Mouse (Mus musculus) frontal cortex, adult (tissue): Measurements from ENCODE around the gene Fer.

Experiments used
- ATAC-seq: cut with Nextera tagmentation; 2 replicates; pipeline ENCODE4 v1.9.2; 2017; ENCODE audit warnings: mild to moderate bottlenecking, moderate library complexity, mixed read lengths; ENCODE audit not compliant: low TSS enrichment

Fer gene

DNA sequence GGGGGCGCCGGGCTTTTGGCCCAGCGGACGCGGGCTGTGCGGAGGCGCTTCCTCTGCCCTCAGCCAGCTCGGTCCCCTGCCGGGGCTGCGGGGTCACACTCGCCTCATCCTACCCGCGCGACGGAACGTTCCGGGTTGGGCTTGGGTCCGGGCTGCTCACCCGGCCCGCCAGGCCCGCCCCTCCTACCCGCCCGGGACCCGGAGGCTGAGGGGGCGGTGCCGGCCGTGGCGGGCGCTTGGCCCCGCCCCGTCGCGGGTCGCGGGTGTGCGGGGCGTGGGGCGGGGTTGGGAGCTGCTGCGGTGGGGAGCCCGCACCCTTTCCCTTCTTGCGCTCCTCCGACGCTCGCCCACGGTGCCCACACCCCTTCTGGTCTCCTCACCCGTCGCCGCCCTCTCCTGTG is 1.3 kb downstream of the Fer start:
- peak; percentile 53 for ATAC-seq

DNA sequence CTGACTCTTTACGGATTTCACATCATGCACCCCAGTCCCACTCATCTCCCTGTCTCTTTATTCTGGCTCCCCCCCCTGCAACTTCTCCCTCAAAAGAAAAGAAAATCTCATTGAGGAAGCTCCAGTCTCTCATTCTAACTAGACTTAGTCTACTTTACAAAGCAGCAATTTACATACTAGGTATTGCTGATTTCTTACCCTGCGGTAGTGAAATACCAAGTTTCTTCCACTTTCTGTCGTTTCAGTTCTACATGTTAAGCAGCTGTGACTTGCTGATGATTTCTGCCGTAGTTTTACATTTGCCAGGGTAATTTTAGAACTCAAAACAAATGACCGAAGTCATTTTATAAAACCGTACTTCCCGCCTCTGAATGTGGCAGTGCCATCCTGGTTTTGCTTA is 8.9 kb downstream of the Fer start:
- no peak for ATAC-seq

DNA sequence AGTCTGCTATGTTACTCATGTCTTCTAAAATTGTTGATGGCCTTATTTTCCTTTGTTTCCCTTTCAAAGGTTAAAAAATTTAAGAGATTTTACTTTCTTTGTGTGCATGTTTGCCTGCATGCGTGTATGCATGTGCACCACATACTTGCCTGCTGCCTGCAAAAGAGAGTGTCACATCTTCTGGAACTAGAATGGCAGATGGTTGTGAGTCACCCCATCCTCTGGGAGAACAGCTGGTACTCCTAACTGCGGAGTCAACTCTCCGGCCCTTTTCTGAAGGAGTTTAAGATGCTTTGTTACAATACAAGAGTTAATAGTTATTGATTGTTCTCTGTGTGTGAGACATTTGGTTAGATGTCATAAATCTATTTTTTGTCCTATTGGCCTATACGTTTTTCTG is 16.0 kb downstream of the Fer start:
- ATAC-seq: peak; percentile 72; the same call in 1 of the 2 replicates

DNA sequence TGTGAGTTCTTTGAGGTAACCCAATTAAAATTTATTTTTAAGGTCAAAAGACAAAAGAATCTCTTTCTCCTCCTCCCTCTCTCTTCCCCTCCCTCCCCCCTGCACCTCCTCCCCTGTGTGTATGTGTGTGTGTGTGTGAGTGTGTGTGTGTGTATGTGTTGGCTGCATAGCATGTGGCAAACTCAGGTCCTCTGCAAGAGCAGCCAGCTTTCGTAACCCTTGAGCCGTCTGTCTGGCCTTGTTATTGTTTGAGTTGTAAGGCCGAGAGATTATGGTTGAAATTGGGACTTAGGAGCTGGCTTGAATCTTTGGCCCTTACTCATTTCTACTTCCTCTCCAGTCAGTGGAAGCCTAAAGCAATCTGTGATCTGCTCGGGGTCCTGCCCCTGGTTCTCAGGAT is 17.1 kb downstream of the Fer start:
- no peak for ATAC-seq

DNA sequence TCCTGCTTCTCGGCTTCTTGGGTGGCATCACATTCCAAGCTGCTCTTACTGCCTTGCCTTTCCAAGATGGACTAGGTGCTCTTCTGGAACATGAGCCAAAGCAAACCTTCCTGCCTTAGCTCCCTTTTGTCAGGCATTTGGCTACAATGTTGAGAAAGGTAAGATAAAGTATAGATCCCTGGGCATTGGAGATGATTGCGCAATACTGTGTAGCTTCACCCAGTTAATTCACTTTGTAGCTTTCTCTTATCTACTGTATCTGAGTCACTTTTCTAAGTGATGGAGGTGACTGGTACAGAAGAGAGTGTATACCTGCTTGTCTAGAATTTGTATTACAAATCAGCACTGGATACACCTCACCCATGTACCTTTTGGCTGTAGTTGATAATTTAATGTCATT is 24.1 kb downstream of the Fer start:
- ATAC-seq: no peak

DNA sequence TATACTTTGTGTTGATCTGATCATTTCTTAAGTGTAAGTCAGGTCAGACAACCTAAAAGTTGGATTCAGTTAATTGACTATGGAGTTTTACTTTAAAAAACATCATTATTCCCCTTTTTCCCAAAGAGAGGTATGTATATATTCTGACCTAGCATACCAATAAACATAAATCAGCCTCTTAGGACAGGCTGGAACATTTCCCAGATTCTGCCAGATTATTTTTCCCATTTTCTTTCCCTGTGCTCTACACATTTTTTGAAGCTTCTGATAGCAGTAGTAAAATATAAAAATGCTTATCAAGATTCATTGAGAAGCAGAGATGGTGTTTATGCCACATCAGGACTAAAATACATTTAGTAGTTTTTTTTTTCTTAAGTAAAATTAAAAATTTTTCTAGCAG is 27.7 kb downstream of the Fer start:
- ATAC-seq: no peak

DNA sequence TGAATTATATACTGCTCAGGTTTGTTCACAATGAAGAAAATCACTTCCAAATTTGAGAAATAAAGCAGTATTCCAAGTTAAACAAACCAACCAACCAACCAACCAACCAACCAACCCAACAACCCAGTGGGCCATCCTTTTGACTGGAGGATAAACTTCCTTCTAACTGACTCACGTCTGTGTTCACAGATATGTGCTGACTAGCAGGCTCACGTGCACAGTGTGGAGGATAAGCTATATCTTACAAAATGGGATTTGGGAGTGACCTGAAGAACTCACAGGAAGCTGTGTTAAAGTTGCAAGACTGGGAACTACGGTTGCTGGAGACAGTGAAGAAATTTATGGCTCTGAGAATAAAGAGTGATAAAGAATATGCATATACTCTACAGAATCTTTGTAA is 33.0 kb downstream of the Fer start:
- ATAC-seq: no peak

DNA sequence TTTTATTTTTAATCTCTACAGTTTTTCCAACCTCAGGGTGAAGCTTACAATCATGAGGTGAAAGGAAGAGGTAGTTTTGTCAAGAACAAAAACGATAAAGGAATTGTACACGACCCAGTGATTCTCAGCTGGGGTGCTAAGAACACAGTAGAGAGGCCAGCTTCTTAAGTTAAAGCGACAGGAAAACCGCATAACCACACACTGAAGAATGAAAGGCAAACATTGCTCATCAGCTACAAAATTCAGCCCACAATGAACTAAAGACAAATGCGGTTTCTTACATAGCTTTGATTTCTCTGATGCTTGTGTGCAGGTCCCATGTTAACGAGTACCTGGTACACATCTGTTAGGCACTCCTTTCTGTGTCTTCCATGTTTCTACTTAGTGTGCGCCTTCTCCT is 34.2 kb downstream of the Fer start:
- ATAC-seq: no peak

DNA sequence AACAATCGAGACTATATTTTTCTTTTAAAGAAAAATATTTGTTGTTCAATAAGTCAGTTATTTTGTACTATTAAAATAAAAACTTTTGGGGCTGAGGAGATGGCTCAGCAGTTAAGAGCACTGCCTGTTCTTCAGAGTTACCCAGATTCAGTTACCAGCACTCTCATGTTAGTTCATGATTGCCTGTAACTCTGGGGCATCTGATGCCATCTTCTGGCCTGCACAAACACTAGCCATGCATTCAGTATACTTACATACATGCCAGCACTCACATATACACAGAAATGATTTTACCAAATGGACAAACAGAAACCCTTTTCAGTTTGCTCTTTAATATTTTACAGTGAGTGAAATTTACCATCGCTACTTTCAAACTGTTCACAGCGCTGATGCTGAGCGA is 46.4 kb downstream of the Fer start:
- ATAC-seq: no peak

DNA sequence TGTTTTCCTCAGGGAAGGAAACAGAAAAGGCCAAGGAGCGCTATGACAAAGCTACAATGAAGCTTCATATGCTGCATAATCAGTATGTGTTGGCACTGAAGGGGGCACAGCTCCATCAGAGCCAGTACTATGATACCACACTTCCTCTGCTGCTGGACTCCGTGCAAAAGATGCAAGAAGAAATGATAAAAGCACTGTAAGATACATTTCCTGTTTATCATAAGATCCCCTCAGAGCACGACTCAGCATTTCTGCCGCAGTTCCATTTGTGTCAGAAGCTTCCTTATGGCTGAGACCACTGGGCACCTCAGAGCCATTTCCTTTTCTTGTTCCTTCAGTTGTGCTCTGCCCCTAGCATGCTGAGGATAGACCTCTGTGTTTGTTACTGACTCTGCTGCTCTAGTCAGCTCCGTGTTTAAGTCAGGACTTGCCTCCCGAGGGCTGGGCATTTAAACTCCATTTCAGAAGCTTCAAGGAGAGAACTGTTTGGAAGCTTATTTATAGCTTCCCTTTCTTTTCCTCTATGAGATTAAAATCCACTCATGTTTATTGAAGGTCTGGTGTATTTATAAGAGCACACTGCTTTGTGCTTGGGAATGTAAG is 58.8 kb downstream of the Fer start:
- ATAC-seq: peak; percentile 70

DNA sequence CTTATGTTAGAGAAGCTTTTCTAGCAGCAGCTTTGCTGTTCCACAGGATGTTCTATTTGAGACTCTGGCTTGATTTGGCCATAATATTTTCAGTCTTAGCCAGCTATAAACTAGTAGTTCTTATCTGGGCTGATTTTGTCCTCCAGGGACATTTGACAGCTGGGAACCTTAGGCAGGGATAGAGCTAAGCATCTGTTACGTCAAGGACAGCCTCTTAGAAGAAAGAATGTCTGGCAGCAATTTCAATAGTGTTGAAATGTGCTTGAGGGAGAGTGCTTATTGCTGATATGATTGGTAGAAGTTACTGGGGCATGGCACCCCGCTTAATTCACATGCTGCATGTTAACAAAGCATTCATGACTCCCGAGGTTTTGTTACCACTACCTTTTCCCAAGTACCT is 62.7 kb downstream of the Fer start:
- ATAC-seq: no peak

DNA sequence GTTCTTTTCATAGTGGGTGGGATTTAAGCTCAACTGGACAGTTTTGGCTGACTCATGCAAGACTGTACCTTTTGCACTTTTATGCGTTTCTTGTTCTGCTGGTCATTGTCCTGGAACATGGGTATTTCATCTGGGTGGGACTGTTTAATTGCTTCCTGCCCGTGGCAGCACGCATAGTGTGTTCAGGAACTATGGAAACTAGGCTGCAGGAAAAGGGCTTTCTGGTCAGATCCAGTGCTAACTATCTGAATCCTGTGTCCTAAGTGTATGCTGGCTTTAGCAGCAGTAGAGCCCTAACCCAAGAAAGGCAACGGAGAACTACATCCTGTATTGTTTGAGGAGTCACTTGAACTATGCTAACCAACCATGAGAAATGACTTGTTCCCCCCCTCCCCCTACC is 67.8 kb downstream of the Fer start:
- no peak for ATAC-seq

DNA sequence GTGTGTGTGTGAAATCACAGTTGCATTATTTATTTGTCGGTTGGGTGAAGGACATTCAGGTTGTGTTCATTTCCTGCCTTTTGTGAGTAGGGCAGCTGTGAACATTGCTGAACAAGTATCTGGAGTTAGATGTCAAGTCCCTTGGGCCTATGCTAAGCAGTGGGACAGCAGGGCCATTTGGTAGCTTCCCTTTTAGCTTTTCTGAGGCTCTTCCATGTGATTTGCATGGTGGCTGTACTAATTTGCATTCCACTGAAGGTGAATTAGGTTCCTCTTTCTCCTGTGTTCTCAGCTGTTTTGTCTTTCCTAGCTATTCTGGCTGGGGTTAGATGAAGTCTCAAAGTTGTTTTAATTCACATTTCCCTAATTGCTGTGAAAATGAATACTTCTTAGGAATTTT is 68.7 kb downstream of the Fer start:
- no peak for ATAC-seq

DNA sequence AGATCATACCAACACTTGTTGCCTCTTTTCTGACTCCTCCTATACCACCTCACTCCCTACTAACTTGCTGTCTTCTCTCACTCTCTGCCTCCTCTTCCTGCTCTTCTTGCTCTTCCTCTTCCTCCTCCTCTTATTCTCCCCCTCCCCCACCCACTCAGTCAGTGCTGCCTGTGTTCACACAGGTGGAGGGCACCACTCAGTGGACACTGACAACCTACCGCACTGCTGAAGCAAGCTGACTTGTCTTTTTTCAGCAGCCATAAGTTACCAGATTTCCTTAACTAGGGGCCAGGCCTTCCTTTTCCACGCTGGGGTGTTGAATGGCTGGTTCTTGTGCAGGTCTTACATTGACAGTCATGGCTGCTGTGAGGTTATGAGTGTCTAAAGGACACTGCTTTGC is 72.5 kb downstream of the Fer start:
- no peak for ATAC-seq

DNA sequence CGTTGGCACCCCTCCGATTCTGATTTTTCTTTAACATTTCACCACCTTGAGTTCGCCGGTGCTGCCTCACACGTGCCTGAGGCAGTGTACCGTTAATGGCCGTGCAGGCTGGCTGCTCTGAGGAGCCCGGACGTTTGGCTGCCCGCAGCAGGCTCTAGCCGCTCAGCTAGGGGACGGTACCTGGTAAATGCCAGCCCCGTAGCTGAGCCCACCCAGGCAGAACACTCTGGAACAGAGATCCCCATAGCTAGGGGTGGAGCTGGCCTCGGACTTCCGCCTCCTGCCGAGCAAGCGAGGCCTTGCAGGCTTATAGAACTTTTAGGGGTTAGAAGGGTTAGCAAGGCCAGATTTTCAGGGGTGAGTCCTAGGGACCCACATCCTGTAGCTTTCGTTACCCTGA is 75.0 kb downstream of the Fer start:
- ATAC-seq: no peak

DNA sequence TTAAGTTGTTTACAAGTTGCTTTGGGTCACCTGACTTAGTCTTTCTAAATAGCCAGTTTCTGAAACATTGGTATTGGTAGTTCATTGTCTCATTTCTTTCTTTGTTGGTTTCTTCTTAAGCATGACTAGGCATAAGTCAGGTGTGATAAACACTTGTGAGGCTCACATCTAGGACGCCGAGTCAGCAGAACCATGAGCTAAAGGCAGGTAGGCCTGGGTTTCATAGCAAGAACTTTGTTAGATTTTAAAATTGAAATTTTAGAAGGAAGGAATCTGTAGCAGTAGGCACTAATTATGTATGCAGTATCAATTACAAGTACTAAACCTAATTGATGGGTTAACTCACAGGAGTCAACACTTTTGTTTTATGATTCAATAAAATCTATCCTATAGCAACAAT is 83.9 kb downstream of the Fer start:
- no peak for ATAC-seq

DNA sequence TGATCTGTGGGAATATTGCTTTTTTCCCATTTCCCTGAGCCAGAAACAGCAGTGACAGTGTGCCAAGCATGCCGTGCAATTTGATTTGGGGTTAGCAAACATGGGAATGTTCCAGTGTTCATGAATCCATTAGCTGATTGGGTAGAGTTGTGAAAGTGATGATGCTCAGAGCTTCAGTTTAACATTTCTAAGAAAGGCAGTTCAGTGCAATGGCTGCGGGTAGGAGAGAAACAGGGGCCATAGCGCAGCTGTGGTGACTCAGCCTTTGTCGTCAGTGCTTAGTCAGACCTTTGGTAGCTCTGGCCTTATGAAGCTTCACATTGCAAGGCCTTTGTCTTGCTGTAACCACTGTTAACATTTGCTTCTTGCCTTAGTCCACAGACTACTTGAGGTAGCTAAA is 85.9 kb downstream of the Fer start:
- ATAC-seq: no peak; the same call in 1 of the 2 replicates

DNA sequence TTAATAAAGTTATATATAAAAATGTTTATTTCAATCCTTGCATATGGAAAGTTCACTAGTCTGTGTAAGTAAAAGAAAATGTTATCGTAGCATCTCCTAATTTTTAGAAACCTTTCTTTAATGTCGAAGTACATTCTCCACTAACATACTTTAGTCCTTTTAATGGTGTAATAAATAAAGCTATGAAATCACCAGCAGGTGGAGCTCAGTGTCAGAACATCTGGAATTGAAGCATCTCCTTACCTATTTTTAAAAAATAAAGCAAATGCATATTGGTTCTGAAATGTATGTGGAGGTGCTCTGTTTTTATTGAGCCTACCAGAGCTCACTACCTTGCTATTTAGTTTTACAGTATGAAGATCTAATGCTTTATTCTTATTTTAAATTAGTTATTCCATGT is 88.6 kb downstream of the Fer start:
- ATAC-seq: no peak

DNA sequence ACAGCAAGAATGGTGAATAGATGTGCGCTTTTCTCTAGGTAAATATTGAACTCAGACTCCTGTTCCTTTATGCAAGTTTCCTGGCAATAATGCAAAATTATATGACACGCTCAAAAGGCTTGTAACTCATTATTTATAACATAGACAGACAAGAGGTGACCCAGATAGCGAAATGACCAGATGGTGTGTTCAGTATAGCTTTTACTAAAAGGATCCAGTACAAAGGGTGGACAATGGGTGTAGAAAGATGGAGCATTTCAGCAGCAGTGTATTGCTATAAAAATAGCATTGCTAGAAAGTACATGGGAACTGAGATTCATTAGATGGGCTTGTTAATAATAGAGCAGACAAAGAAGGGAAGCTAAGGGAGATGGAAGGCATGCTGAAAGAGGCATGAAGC is 104.2 kb downstream of the Fer start:
- 0 out of 2 replicates have a peak, but pooled peaks have one; percentile 36 for ATAC-seq

DNA sequence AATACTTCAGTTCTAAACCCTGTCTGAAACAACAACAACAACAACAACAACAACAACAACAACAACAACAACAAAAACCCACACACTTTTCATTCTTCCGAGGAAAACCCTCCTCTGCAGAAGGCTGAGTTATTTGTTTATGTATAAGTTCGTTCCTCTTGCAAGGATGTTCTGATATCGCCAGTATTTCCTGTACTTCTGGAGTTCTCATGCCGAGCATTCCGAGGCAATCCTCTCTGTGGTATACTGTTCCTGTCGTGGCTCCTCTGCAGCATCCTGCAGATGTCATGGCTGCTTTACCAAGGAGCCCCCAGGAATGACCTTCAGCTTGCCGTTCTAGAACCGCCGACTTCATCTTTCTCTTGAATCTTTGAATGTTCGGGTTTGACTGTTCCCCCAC is 106.6 kb downstream of the Fer start:
- ATAC-seq: no peak

DNA sequence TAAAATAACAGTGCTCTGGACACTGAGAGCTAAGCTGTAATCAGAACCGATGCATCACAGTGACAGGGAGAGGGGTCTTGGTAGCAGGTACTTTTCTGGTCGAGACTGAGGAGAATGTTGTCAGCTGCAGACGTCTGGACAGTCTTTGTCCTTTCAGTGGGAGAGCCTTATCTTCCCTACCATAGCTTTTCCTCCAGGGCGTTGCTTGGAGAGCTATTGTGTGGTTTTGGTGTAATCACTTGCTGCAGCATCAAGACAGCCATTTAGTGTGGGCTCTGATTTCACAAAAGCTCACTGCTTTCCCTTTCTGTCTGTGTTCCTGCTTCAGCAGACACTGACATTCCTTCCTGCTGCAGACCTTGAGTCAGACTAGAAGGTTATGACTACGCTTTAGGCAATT is 107.4 kb downstream of the Fer start:
- 0 out of 2 replicates have a peak, but pooled peaks have one; percentile 8 for ATAC-seq

DNA sequence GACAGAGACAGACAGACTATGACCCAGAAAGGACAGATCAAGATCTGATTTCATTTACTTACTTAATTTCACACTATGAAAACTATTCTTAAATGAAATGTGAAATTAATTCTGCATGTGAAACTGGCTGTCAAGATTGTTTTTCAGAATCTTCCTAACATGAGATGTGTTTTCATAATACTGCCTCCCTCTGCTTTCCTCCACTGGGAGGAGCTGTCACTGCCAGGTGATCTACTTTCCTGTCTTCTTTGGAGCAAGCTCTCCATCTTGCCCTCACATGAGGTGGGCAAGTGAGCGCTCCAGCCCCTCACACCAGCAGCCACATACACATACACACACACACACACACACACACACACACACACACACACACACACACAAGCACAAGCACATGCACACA is 108.1 kb downstream of the Fer start:
- no peak for ATAC-seq

DNA sequence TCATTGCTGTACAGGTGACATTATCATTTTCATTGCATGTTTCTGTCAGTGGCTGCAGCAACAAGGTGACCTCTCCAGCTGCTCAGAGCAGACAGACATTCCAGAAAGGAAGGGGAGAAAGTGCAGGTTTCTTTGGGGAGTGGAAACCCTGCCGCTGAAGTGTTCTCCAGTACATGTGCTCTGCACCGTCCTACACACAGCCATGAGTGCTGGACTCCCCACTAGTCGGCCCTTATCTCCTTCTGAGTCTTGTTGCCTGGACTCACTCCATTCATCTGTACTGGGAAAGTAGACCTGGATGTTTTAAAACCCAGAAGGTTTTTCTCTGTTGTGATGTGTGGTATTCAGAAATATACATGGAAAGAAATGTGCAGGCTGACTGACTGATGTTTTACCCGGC is 109.3 kb downstream of the Fer start:
- ATAC-seq: no peak

DNA sequence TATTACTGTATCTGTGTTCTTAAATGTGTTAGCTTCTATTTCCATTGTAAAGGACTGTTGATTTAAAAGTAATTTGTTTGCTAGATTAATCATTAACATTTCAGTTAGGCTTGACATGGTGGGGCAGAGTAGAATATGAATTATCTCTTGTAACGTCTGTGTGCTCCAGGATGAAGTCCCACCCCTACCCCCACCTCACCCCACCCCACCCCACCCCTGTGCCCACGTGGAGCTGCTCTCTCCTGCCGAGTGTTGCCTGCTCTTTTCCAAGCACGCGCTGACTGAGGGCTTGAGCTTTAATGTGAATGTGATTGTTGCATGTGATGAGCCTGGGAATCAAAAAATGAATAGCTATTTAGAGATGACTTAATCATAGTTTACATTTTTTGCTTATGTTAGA is 110.9 kb downstream of the Fer start:
- no peak for ATAC-seq

DNA sequence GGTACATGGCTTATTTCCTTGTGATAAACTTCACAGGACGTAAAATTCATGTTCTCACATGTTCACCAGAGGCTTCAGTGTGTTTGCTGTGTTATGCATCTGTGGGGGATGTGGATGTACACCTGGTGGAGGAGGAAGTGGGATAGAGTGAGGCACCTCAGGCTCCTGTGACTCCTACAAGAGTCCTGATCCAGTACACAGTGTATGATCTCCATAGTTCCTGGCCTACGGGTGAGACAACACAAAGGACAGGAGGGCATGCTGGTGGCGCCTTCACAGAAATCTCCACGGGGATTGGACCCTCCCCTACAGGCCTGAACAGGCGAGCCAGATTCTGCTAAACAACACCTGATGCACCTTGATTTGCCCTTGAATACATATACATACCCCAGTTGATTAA is 111.4 kb downstream of the Fer start:
- no peak for ATAC-seq
